Mouse (Mus musculus): Measurements from ENCODE around the gene Arid4b.

- TF ChIP-seq CTCF (IDR thresholded peaks at IDR 0.05; ENCODE audit: insufficient read depth, low read length): no peak
- TF ChIP-seq POLR2A (IDR thresholded peaks at IDR 0.05; ENCODE audit: borderline replicate concordance, extremely low read depth, low read depth, low read length): no peak
Observed at GRCm38 (mm10) chr13:14068035-14068434, 5.0 kb downstream of the Arid4b start.

Data from lung, adult 2 months (tissue).